Mouse (Mus musculus) intestine, embryonic 15.5 days (tissue): ENCODE results near the gene Dlg2. TPM values are rescaled to one million over a fixed set of nuclear protein-coding genes. Genes with fewer than 3 reads are reported as not detected.

Experiments
- ATAC-seq: fragments of 200-750 bp; cut with Nextera tagmentation; 2 replicates; pipeline ENCODE4 v1.8.0; 2017; ENCODE audit warnings: moderate TSS enrichment, moderate library complexity
- H3K27ac ChIP-seq: fragments of 300-500 bp; sonication (generic); 2 replicates; pipeline ENCODE4 v1.5.1; 2015; ENCODE audit warnings: mild to moderate bottlenecking, inconsistent platforms
- H3K27me3 ChIP-seq: fragments of 300-500 bp; sonication (generic); replicated peaks from 2 replicates; pipeline ENCODE4 v1.6.1; 2015; ENCODE audit warnings: inconsistent platforms
- H3K36me3 ChIP-seq: fragments of 300-500 bp; sonication (generic); 2 replicates; pipeline ENCODE4 v1.6.1; 2015; ENCODE audit warnings: inconsistent platforms
- H3K4me1 ChIP-seq: fragments of 300-500 bp; sonication (generic); replicated peaks from 2 replicates; pipeline ENCODE4 v1.6.1; 2015; ENCODE audit warnings: inconsistent platforms
- H3K4me2 ChIP-seq: fragments of 300-500 bp; sonication (generic); replicated peaks from 2 replicates; pipeline ENCODE4 v1.6.1; 2015; ENCODE audit warnings: mild to moderate bottlenecking, inconsistent platforms
- H3K4me3 ChIP-seq: fragments of 300-500 bp; sonication (generic); replicated peaks from 2 replicates; pipeline ENCODE4 v1.5.1; 2015; ENCODE audit warnings: inconsistent platforms
- H3K9ac ChIP-seq: fragments of 300-500 bp; sonication (generic); 2 replicates; pipeline ENCODE4 v1.6.1; 2015; ENCODE audit warnings: inconsistent platforms
- H3K9me3 ChIP-seq: fragments of 300-500 bp; sonication (generic); 2 replicates; pipeline ENCODE4 v1.6.1; 2016; ENCODE audit warnings: inconsistent platforms
- WGBS: fragments of 180-500 bp; shearing (Covaris S2); methylation state at CpG from one replicate; pipeline ENCODE4 v1.1.7; 2015; 5-methylcytosine and 5-hydroxymethylcytosine counted together
- polyA plus RNA-seq: library from polyadenylated mRNA; unstranded; fragments of >200 nt; fragmentation: Nextera tagmentation; extraction: Ambion mirVana; gene quantifications from 2 replicates; pipeline ENCODE4 v1.2.1, GENCODE M21; 2015

The Dlg2 gene
- polyA plus RNA-seq, 1 experiment from 2014 or later, result 4.8 TPM

DNA sequence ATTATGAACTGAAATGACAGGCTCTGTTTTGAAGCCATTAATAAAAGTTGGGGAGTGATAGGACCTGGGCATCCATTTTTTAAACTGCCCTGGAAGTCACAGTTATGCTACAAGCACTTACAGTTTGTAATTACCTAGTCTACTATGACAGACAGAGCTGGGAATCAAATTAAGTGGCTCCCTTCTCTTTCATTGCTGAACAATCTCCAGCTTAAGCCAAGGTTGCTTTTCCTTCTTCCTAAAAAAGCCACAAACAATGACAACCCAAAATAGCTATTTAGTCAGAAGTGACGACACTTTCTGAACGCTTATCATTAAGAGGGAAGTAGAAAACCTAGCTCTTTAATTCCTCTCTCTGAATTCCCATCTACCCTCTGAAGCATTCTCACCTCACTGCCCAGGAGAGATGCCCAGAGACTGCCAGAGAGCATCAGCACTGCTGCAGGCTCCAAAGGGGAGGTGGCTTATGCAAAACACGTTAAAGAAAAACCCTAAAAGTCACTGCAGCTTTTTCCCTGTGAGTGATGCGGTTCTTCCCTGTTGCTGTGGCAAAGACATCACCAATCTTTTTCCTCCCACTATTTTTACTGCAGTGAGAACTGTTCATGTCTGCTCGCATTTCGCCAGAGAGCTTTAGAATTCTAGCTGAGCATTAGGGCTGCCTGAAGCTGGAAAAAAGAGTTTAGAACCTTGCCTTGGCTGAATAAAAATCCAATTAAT is 612.9 kb downstream of the Dlg2 start:
- no peak overlapping the region for H3K4me2 ChIP-seq
- ATAC-seq, result no peak
- H3K27me3 ChIP-seq, result 0 out of 2 replicates have a peak, but pooled peaks cover 2% of the 10 kb centered on the region
- no peaks in the 10 kb centered on the region for H3K9me3 ChIP-seq
- H3K9ac ChIP-seq, result no peak overlapping the region
- WGBS, result 29% methylated on average over 6 of the region's 6 CpGs
- no peak overlapping the region for H3K4me3 ChIP-seq
- H3K36me3 ChIP-seq, result no peaks in the 10 kb centered on the region
- H3K4me1 ChIP-seq, result no peaks in the 10 kb centered on the region
- H3K27ac ChIP-seq, result no peak overlapping the region

DNA sequence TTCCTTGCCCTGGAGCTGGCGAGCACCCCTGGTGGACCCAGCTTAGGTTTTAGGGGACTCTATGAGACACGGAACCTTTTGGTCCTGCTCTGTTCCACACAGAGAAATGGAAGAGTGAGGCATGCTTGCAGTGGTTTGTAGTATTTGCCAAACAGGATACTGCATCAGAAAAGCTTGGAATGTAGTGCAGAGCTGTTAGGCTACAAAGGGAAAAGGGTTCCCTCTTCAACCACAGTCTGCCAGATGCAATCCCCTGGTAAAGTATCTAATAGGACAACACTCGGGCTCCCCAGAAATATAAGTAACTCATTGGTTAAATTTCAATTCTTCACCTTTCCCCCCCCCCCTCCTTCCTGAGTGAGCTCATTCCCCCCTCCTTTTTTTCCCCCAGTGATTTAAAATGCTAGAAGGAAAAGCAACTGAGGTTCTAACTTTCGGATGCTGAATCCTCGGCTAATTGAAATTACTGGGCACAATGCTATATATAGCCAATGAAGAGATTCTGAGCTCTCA is 613.9 kb downstream of the Dlg2 start:
- H3K9ac ChIP-seq, result no peak overlapping the region
- no peak for ATAC-seq
- H3K27ac ChIP-seq, result no peak overlapping the region
- no peaks in the 10 kb centered on the region for H3K9me3 ChIP-seq
- 0 out of 2 replicates have a peak, but pooled peaks cover 2% of the 10 kb centered on the region for H3K27me3 ChIP-seq
- H3K4me1 ChIP-seq, result no peaks in the 10 kb centered on the region
- no peaks in the 10 kb centered on the region for H3K36me3 ChIP-seq
- H3K4me3 ChIP-seq, result no peak overlapping the region
- WGBS, result 49% methylated on average over 5 of the region's 5 CpGs
- peak overlapping the region; percentile 48; the same call in 1 of the 2 replicates for H3K4me2 ChIP-seq

- ATAC-seq, result no peak
- no peaks in the 10 kb centered on the region for H3K36me3 ChIP-seq
- no peak overlapping the region for H3K9ac ChIP-seq
- H3K4me3 ChIP-seq, result peak overlapping the region; percentile 11; the same call in 1 of the 2 replicates
- H3K27ac ChIP-seq, result no peak overlapping the region
- H3K27me3 ChIP-seq, result 0 out of 2 replicates have a peak, but pooled peaks cover 2% of the 10 kb centered on the region
- no peaks in the 10 kb centered on the region for H3K4me1 ChIP-seq
- WGBS, result 14% methylated on average over 25 of the region's 25 CpGs
- peak overlapping the region; percentile 48 for H3K4me2 ChIP-seq
- H3K9me3 ChIP-seq, result no peaks in the 10 kb centered on the region
Measured at GRCm38 (mm10) chr7:91090830-91091683, 614.6 kb downstream of the Dlg2 start.

GRCm38 (mm10) chr7:91096467-91096866 is 620.0 kb downstream of the Dlg2 start:
- Histone ChIP-seq H3K27me3 (no peaks in the 10 kb centered on the region), H3K27ac (no peak overlapping the region), H3K4me3 (no peak overlapping the region), H3K36me3 (no peaks in the 10 kb centered on the region), H3K9me3 (no peaks in the 10 kb centered on the region), H3K4me2 (no peak overlapping the region), H3K4me1 (no peaks in the 10 kb centered on the region), H3K9ac (no peak overlapping the region)
- 89% methylated on average over 7 of the region's 7 CpGs for WGBS
- ATAC-seq, result no peak

GRCm38 (mm10) chr7:91098521-91098920 is 622.0 kb downstream of the Dlg2 start:
- Histone ChIP-seq H3K27ac (no peak overlapping the region), H3K9ac (no peak overlapping the region), H3K4me1 (no peaks in the 10 kb centered on the region), H3K36me3 (no peaks in the 10 kb centered on the region), H3K4me2 (no peak overlapping the region), H3K9me3 (no peaks in the 10 kb centered on the region), H3K4me3 (no peak overlapping the region), H3K27me3 (no peaks in the 10 kb centered on the region)
- ATAC-seq, result no peak
- WGBS, result 86% methylated on average over 3 of the region's 3 CpGs

- no peaks in the 10 kb centered on the region for H3K4me1 ChIP-seq
- 70% methylated on average over 3 of the region's 3 CpGs for WGBS
- no peak overlapping the region for H3K27ac ChIP-seq
- H3K4me2 ChIP-seq, result no peak overlapping the region
- no peaks in the 10 kb centered on the region for H3K9me3 ChIP-seq
- ATAC-seq, result no peak
- no peaks in the 10 kb centered on the region for H3K36me3 ChIP-seq
- no peak overlapping the region for H3K4me3 ChIP-seq
- H3K27me3 ChIP-seq, result no peaks in the 10 kb centered on the region
- no peak overlapping the region for H3K9ac ChIP-seq
Measured at GRCm38 (mm10) chr7:91109575-91109974, 633.1 kb downstream of the Dlg2 start.

GRCm38 (mm10) chr7:91132128-91132527 is 655.7 kb downstream of the Dlg2 start:
- Histone ChIP-seq H3K4me2 (no peak overlapping the region), H3K9ac (no peak overlapping the region), H3K27ac (no peak overlapping the region), H3K9me3 (no peaks in the 10 kb centered on the region), H3K27me3 (no peaks in the 10 kb centered on the region), H3K36me3 (no peaks in the 10 kb centered on the region), H3K4me1 (no peaks in the 10 kb centered on the region), H3K4me3 (no peak overlapping the region)
- WGBS, result 69% methylated on average over 4 of the region's 4 CpGs
- no peak for ATAC-seq

DNA sequence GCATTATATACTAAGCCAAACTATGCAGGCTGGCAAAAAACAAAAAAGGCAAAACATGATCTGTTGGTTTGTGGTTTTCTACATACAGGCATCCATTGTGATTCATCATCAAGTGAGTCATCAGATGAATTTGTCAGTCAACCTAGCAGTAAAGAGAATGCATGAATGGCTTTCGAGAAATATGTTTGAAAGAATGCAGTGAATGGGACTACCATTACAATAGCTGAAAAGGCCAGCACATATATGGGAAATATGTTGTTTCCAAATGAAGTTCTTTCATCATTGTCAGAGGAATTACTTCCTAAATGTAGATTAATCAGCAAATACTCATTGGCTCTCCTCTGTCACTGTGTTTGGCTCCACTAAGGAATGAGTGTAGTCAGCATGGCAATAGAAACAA is 677.6 kb downstream of the Dlg2 start:
- no peaks in the 10 kb centered on the region for H3K9me3 ChIP-seq
- H3K9ac ChIP-seq, result no peak overlapping the region
- H3K4me2 ChIP-seq, result no peak overlapping the region
- no peak for ATAC-seq
- H3K27me3 ChIP-seq, result no peaks in the 10 kb centered on the region
- no peaks in the 10 kb centered on the region for H3K4me1 ChIP-seq
- WGBS, result 88% methylated on average over 1 of the region's 1 CpGs
- no peak overlapping the region for H3K27ac ChIP-seq
- no peaks in the 10 kb centered on the region for H3K36me3 ChIP-seq
- H3K4me3 ChIP-seq, result no peak overlapping the region

- no peak overlapping the region for H3K4me3 ChIP-seq
- no peak overlapping the region for H3K27ac ChIP-seq
- no peaks in the 10 kb centered on the region for H3K36me3 ChIP-seq
- H3K4me2 ChIP-seq, result no peak overlapping the region
- no peaks in the 10 kb centered on the region for H3K4me1 ChIP-seq
- H3K27me3 ChIP-seq, result no peaks in the 10 kb centered on the region
- WGBS, result 81% methylated on average over 5 of the region's 5 CpGs
- no peaks in the 10 kb centered on the region for H3K9me3 ChIP-seq
- no peak for ATAC-seq
- H3K9ac ChIP-seq, result no peak overlapping the region
Measured at GRCm38 (mm10) chr7:91159144-91159543, 682.7 kb downstream of the Dlg2 start.

- Histone ChIP-seq H3K4me2 (no peak overlapping the region), H3K4me1 (no peaks in the 10 kb centered on the region), H3K36me3 (no peaks in the 10 kb centered on the region), H3K4me3 (no peak overlapping the region), H3K27me3 (no peaks in the 10 kb centered on the region), H3K9me3 (no peaks in the 10 kb centered on the region), H3K9ac (no peak overlapping the region), H3K27ac (no peak overlapping the region)
- no peak for ATAC-seq
- WGBS, result 50% methylated on average over 2 of the region's 2 CpGs
Measured at GRCm38 (mm10) chr7:91161643-91162175, 685.2 kb downstream of the Dlg2 start.

GRCm38 (mm10) chr7:91173560-91173959 is 697.1 kb downstream of the Dlg2 start:
- no peak overlapping the region for H3K4me3 ChIP-seq
- H3K27ac ChIP-seq, result no peak overlapping the region
- H3K4me2 ChIP-seq, result no peak overlapping the region
- no peaks in the 10 kb centered on the region for H3K27me3 ChIP-seq
- no peaks in the 10 kb centered on the region for H3K4me1 ChIP-seq
- WGBS, result 89% methylated on average over 2 of the region's 2 CpGs
- no peaks in the 10 kb centered on the region for H3K9me3 ChIP-seq
- no peaks in the 10 kb centered on the region for H3K36me3 ChIP-seq
- no peak for ATAC-seq
- H3K9ac ChIP-seq, result no peak overlapping the region

GRCm38 (mm10) chr7:91188211-91188610 is 711.7 kb downstream of the Dlg2 start:
- Histone ChIP-seq H3K4me3 (no peak overlapping the region), H3K27ac (no peak overlapping the region), H3K9ac (no peak overlapping the region), H3K9me3 (no peaks in the 10 kb centered on the region), H3K4me1 (no peaks in the 10 kb centered on the region), H3K4me2 (no peak overlapping the region), H3K36me3 (no peaks in the 10 kb centered on the region), H3K27me3 (no peaks in the 10 kb centered on the region)
- WGBS, result 94% methylated on average over 2 of the region's 2 CpGs
- ATAC-seq, result no peak
